Mouse (Mus musculus): ENCODE measurements around the gene Gpa33. TPM values are rescaled to one million over a fixed set of nuclear protein-coding genes. Genes with fewer than 3 reads are reported as not detected.

Gpa33 gene
- total and polyA plus RNA-seq, 3 experiments: not detected

DNA sequence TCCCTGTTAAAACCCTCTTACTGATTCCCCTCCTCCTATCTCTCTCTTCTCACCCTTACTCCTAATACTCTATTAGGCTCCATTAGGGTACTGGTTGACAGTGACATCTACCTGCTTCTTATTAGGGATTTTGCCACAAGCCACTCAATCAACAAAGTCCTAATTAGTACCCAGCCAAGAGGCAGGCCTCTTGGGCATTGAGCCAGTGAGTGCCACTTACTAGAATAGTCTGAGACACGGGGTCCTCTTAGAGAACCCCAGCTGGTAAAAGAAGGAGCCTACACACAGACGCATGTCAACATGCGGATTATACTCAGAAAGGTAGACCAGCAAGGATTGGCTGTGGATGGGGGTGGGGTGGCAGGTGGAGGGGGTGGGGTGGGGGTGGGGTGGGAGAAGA, 9.1 kb downstream of the Gpa33 start:
- no peak overlapping the region for H3K27ac ChIP-seq (ENCODE audit: control insufficient read depth, low read depth, low read length)
- H3K27me3 ChIP-seq (ENCODE audit: control insufficient read depth in 1 of 2, insufficient read depth in 2 of 2, low read length in 2 of 2): no peaks in the 10 kb centered on the region
- H3K9ac ChIP-seq (ENCODE audit: control insufficient read depth, low read depth, low read length, poor library complexity, severe bottlenecking): no peak overlapping the region
- TF ChIP-seq HCFC1 (IDR thresholded peaks at IDR 0.05; ENCODE audit: low read depth, low read length) (no peak), TAL1 (IDR thresholded peaks at IDR 0.05; ENCODE audit: low read length) (no peak), MEF2A (IDR thresholded peaks at IDR 0.05; ENCODE audit: extremely low read depth, insufficient replicate concordance, low read depth, low read length, poor library complexity, severe bottlenecking) (no peak), CTCF (IDR thresholded peaks at IDR 0.05 in 2 of 3, conservative IDR thresholded peaks at IDR 0.05 in 1 of 3; ENCODE audit: control insufficient read depth in 1 of 3, insufficient read depth in 1 of 3, low read depth in 2 of 3, low read length in 3 of 3, poor library complexity in 1 of 3, severe bottlenecking in 1 of 3) (no peak), BHLHE40 (IDR thresholded peaks at IDR 0.05; ENCODE audit: borderline replicate concordance, low read depth, low read length) (no peak), POLR2AphosphoS2 (IDR thresholded peaks at IDR 0.05; ENCODE audit: low read length) (no peak), ZNF384 (IDR thresholded peaks at IDR 0.05; ENCODE audit: low read depth, low read length) (no peak), CHD1 (IDR thresholded peaks at IDR 0.05; ENCODE audit: low read depth, low read length) (no peak), GATA1 (IDR thresholded peaks at IDR 0.05; ENCODE audit: low read depth, low read length) (no peak), MYC (IDR thresholded peaks at IDR 0.05; ENCODE audit: low read depth, low read length) (no peak), RCOR1 (IDR thresholded peaks at IDR 0.05; ENCODE audit: low read depth, low read length) (no peak), UBTF (IDR thresholded peaks at IDR 0.05; ENCODE audit: borderline replicate concordance, insufficient read depth, low read depth, low read length) (no peak), SIN3A (IDR thresholded peaks at IDR 0.05; ENCODE audit: low read length) (no peak), ETS1 (IDR thresholded peaks at IDR 0.05; ENCODE audit: low read depth, low read length) (no peak), KAT2A (conservative IDR thresholded peaks at IDR 0.05; ENCODE audit: low read depth, low read length) (no peak), MAX (IDR thresholded peaks at IDR 0.05; ENCODE audit: low read length) (no peak)
- H3K36me3 ChIP-seq (ENCODE audit: control insufficient read depth in 1 of 2, insufficient read depth in 2 of 2, low read length in 2 of 2): peaks cover 0 to 2% of the 10 kb centered on the region in 2 experiments; a peak in 1 of 4 replicates
- DNase-seq (ENCODE audit: low read depth, low spot score): no peak
- no peaks in the 10 kb centered on the region for H3K9me3 ChIP-seq (replicated peaks; ENCODE audit: insufficient read depth, low read length)
- no peaks in the 10 kb centered on the region for H3K79me2 ChIP-seq (ENCODE audit: control insufficient read depth, insufficient read depth, low read length, poor library complexity)
- peaks cover 3 to 18% of the 10 kb centered on the region in 2 experiments; a peak in 3 of 4 replicates for H3K4me1 ChIP-seq (ENCODE audit: control insufficient read depth in 1 of 2, insufficient read depth in 2 of 2, low read length in 2 of 2)
- H3K4me3 ChIP-seq (ENCODE audit: control insufficient read depth in 1 of 2, insufficient read depth in 1 of 2, low read depth in 2 of 2, low read length in 2 of 2): no peak overlapping the region

DNA sequence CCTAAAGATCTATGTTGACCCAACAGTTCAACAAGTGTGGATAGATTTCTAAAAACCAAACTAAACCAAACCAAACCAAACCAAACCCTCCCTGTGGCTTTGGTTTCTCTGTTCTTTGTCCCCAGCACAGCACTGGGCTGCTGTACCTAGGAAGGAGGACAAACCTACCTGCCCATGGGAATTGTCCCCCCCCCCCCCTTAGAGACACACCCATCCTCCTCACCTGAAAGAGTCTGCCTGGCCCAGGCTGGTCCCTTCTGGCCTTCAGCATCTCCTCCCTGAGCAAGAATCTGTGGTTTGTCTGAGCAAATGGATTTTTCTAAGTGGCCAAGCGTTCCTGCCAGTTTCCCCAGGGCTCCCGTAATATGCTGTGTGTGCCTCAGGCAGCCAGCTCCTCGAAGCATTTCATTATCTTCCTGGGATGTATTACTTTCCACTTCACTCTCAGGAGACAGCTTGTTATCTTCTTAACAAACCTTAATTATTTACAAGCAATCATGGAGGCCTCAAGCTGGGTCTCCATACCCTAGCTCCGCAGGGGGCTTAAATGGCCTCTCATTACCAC, 9.7 kb downstream of the Gpa33 start:
- no peak for TF ChIP-seq POLR2AphosphoS2 (IDR thresholded peaks at IDR 0.05; ENCODE audit: low read length)
- TF ChIP-seq GATA1 (IDR thresholded peaks at IDR 0.05; ENCODE audit: low read depth, low read length): no peak
- no peak for TF ChIP-seq MYB (IDR thresholded peaks at IDR 0.05; ENCODE audit: low read depth, low read length)
- no peak for TF ChIP-seq ZKSCAN1 (IDR thresholded peaks at IDR 0.05; ENCODE audit: low read depth, low read length)
- no peak for TF ChIP-seq CHD2 (IDR thresholded peaks at IDR 0.05; ENCODE audit: low read length)
- no peak for TF ChIP-seq KAT2A (conservative IDR thresholded peaks at IDR 0.05; ENCODE audit: low read depth, low read length)
- no peak for TF ChIP-seq RAD21 (IDR thresholded peaks at IDR 0.05; ENCODE audit: low read depth, low read length)
- TF ChIP-seq JUND (IDR thresholded peaks at IDR 0.05; ENCODE audit: low read depth, low read length): no peak
- no peak for TF ChIP-seq MAFK (IDR thresholded peaks at IDR 0.05; ENCODE audit: borderline replicate concordance, low read depth, low read length)
- TF ChIP-seq MAZ (IDR thresholded peaks at IDR 0.05; ENCODE audit: low read depth, low read length): no peak
- no peak for TF ChIP-seq SMC3 (IDR thresholded peaks at IDR 0.05; ENCODE audit: low read depth, low read length)
- no peak for TF ChIP-seq MYC (IDR thresholded peaks at IDR 0.05; ENCODE audit: low read depth, low read length)
- TF ChIP-seq BHLHE40 (IDR thresholded peaks at IDR 0.05; ENCODE audit: borderline replicate concordance, low read depth, low read length): no peak
- TF ChIP-seq E2F4 (IDR thresholded peaks at IDR 0.05; ENCODE audit: borderline replicate concordance, low read depth, low read length): no peak
- no peak for TF ChIP-seq MXI1 (IDR thresholded peaks at IDR 0.05; ENCODE audit: low read depth, low read length)
- TF ChIP-seq USF2 (IDR thresholded peaks at IDR 0.05; ENCODE audit: borderline replicate concordance in 1 of 2, insufficient read depth in 1 of 2, low read depth in 1 of 2, low read length in 2 of 2): no peak
- no peak for TF ChIP-seq GABPA (IDR thresholded peaks at IDR 0.05; ENCODE audit: low read depth, low read length)
- TF ChIP-seq POLR2AphosphoS5 (IDR thresholded peaks at IDR 0.05; ENCODE audit: borderline replicate concordance, low read depth, low read length): no peak
- Histone ChIP-seq H3K36me3 (ENCODE audit: control insufficient read depth in 1 of 2, insufficient read depth in 2 of 2, low read length in 2 of 2) (peaks cover 0 to 2% of the 10 kb centered on the region in 2 experiments; a peak in 1 of 4 replicates), H3K9ac (ENCODE audit: control insufficient read depth, low read depth, low read length, poor library complexity, severe bottlenecking) (no peak overlapping the region), H3K79me2 (ENCODE audit: control insufficient read depth, insufficient read depth, low read length, poor library complexity) (no peaks in the 10 kb centered on the region), H3K27ac (ENCODE audit: control insufficient read depth, low read depth, low read length) (no peak overlapping the region), H3K4me3 (ENCODE audit: control insufficient read depth in 1 of 2, insufficient read depth in 1 of 2, low read depth in 2 of 2, low read length in 2 of 2) (no peak overlapping the region), H3K9me3 (replicated peaks; ENCODE audit: insufficient read depth, low read length) (no peaks in the 10 kb centered on the region), H3K27me3 (ENCODE audit: control insufficient read depth in 1 of 2, insufficient read depth in 2 of 2, low read length in 2 of 2) (no peaks in the 10 kb centered on the region), H3K4me1 (ENCODE audit: control insufficient read depth in 1 of 2, insufficient read depth in 2 of 2, low read length in 2 of 2) (peaks cover 3 to 16% of the 10 kb centered on the region in 2 experiments; a peak in 3 of 4 replicates)
- no peak for DNase-seq (ENCODE audit: low read depth, low spot score)

Data from MEL (cell line).